Mouse (Mus musculus) cortical plate, adult 2 months (tissue): ENCODE data around the gene Nop58.

Experiments used
- CTCF ChIP-seq: fragments of 200-500 bp; IDR thresholded peaks from 2 replicates; pipeline ENCODE4 v1.5.1; 2011; ENCODE audit warnings: mild to moderate bottlenecking, control low read depth, low read length; ENCODE audit not compliant: insufficient read depth; ENCODE audit errors: extremely low read depth
- POLR2A ChIP-seq: fragments of 200-500 bp; IDR thresholded peaks from 2 replicates; pipeline ENCODE4 v1.6.1; 2011; ENCODE audit warnings: mild to moderate bottlenecking, low read length, control low read depth; ENCODE audit not compliant: insufficient read depth; ENCODE audit errors: extremely low read depth

- no peak for TF ChIP-seq CTCF
- TF ChIP-seq POLR2A, result no peak
Measured at GRCm38 (mm10) chr1:59668871-59669270, 15.9 kb upstream of the Nop58 start.
